Mouse (Mus musculus): Measurements from ENCODE around the gene 1700019A02Rik.

1700019A02Rik gene

DNA sequence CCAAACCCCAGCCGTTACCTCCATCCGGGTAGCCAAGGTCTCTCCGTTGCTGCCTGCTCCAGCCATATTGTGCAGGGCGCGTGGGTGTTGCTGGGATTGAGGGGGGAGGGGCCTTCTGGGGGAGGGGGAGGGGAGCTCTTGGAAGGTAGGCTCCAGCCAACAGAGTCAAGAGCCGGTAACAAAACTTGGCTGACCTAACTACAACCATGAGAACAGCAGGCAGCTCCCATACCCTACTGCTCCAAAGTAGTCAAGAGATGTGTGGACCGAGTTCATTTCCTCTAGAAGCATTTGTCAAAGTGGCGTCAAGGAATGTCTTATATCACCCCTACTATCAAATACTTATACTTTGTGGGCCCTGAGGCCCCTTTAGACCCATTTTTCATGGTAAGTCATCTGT, at the start of gene 1700019A02Rik:
1700019A02Rik (minus strand) TSS at position 101 of the 400 bp plus-strand sequence.
- DNase-seq, result no peak

DNA sequence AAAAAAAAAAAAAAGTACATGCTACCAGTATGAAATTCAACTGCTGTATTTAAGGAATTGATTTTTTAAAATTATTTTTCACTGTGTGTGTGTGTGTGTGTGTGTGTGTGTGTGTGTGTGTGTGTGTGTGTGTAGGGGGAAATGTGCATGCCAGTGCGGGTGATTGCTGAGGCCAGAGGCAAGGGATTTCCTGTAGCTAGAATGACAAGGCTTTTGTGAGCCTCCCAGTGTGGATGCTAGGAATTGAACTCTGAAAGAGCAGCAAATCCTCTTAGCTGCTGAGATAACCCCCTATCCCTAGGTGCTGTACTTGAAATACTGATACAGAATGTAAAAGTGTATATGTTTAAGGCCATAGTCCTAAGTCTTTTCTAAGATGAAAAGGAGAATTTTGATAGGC, 38.6 kb upstream of the 1700019A02Rik start:
- no peak for DNase-seq

DNA sequence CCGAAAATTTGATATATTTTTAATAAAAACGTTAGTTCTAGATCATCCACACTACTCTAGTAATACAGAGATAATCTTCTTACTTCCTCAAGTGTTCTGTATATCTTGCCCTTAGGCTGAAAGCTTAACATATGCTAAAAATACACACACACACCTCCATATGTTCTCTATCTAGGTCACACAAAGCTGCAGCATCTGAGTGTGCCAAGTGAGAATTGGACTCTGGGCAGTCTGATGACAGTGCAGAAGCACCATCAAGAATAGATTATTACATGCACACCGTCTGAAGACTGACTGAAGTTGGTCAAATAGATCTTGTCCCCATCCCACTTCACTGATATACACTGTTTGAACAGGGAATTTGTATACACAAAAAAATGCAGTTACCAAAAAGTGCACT, 38.2 kb upstream of the 1700019A02Rik start:
- no peak for DNase-seq

DNA sequence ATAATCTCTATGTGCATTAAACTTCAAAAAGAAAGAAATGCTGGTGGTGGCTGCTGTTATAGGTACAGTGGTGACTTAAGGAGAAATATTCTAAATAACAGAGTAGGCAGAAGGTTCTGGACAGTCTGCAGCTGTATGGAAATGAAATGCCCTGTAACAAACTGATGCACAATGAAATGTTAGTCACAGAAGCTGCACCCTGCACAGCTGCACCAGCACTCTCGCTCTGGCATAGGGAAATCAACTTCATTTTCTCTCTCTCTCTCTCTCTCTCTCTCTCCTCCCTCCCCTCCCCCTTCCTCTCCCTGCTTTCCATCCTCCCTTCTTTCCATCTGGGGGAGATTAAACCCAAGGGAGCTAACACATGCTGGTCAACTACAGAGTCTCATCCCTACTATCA, 37.3 kb upstream of the 1700019A02Rik start:
- DNase-seq, result no peak

DNA sequence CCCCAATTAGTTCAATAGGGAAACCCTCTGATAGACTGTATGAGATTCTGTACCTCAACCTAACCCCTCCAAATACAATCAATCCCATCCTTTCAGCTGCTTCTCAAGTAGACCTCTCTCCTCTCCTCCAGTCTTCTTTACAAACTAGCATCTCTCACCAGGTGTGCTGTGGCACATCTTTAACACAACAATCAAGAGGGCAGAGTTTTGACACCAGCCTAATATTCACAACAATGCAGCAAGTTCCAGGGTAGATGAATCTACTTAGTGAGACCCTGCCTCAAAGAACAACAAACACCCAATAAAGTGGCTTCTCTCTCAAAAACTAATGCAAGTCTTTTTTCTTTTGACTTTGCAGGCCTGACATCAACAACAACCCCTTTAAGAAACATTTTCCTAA, 22.7 kb upstream of the 1700019A02Rik start:
- no peak for DNase-seq

DNA sequence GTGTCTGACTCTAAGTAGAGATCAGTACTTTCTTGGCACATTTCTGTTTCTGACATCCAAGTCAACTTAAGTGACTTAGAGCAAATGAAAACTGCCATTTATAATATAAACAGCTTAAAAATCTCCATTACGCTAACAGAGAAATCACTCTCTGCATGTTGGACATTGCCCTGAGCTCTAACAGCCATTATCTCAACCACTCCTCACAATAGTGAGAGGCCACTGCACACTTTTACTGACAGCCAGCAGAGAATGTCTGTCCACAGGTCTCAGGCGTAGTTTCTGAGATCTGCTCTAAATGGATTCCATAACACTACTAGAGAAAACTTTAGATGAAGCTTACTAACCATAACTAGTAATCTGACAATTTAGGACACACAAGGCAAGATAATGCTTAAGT, 16.5 kb upstream of the 1700019A02Rik start:
- DNase-seq, result no peak

DNA sequence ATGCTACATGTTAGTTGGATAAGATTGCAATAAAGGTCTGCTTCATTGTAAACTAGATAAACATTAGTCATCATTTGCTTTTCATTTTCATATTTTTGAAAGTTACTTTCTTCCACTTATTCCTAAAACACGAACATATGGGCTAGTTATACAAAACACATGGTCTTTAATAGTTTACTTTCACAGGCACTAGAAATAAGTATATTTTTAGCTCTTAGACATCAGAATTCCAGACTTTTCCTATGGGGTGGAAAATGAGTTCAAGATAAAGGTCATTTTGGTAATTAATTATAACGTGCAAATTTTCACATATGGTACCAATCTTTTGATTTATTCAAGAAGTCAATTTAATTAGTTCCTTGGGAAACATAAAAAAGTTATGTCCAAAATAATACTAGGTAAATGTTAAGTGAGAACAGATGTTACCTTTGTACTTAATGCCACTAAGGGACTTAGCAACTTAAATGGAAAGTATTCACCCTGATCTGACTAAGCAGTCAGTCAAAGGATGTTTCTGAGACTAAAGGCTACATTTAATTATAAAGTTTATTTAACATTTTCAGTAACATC, 14.3 kb upstream of the 1700019A02Rik start:
- no peak for DNase-seq

DNA sequence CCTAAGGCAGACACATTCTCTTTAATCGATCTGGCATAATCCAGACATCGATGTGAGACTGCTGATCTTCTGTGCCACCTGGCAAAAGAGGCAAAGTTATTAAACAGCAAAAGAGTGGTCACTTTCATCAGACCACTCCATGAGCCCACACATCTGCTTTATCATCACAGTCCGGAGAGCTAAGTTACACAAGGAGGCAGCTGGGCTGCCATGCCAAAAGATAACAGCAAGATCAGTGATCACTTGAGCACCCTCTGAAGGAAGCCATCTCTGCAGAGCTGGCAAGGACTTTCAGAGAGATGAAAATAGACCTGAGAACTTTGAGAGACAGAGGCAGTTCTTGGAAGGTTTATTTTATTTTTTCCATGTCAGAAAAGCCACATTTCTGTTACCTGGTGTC, 7.1 kb upstream of the 1700019A02Rik start:
- no peak for DNase-seq

DNA sequence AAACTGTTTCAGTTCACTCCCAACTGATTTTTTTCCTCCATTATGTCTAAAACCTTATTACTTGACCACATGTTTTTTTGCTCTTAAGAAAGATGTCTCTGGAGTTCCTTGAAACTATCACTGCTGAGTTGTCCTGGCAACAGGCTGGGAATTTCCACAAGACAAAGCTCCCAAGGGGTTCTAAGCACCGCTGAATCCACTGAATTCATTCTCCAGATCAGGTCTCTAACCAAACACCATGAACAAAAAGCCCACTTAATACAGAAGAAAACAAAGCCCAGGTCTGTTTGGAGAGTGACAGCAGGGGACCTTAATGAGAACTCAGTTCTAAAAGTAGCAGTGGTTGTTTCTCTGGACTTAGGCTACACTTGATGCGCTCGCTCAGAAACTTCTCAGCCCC, 3.8 kb upstream of the 1700019A02Rik start:
- no peak for DNase-seq

DNA sequence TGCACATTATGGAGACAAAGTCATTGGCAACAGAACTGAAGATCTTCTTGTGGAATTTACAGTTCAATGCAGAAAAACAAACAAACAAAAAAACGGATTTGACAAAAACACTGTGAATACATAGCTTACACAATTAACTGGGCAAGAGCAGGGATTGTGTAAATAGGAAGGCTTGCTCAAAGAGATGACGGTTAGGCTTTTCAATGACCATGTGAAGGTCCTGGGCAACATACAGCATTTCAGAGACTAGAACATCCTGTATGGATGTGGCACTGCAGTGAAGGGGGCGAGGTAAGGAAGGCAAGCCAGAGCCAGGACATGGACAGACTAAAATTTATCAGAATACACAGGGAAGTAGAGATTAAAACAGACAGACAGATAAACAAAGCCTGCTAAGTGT, 2.2 kb upstream of the 1700019A02Rik start:
- DNase-seq, result no peak

DNA sequence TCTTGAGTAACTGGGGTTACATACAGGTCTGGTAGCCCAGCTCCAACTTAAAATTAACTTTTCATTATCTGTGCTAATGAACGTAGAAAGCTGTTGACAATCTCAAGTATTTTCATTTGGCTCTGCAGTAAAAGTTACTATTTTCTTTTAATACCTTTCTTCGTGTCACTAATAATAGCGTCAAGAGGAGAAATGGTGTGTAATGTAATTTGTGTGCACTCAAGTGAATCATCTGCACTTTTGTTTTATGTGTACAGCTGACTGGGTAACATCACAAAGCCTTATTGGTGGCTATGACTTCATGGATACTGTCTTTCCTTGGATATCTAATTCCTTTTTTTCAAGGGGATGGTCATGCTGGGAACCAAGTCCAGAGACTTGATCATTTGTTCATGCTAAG, 1.1 kb downstream of the 1700019A02Rik start:
- no peak for DNase-seq

DNA sequence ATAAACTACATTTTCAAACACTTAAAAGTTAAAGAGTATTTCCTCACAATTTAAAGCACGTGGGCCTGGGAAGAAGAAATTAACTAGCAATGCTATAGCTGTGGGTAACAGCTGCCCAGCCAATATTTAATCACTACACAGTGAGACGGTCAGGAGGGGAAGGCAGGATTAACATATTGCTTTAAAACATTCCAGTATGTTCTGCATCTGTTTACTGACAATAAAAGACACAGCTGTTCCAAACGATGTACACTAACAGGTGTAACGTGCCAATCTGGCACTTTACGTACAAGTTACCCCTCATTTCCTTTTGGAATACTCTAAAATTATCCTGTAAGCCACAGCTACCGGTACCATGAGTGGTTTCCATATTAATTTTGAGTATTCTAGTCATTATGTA, 29.7 kb downstream of the 1700019A02Rik start:
- DNase-seq, result no peak

DNA sequence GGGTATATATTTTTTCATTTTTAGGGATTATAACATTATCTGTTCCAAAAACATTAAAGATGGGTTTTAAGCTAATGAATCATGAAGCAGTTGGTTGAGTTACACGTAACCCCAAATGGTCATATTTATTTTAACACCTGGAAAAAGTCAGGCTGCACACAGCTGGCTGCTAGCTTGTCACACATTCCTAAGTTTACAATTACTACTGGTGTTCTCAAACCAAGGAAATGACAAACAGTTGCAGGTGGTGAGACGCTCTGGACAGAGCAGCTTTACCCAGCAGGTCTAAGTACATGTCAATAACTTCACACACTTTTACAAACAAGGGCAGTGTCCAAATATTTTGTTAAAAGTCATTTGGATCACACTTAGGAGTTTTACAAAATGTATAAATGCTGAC, 64.4 kb downstream of the 1700019A02Rik start:
- DNase-seq, result no peak

DNA sequence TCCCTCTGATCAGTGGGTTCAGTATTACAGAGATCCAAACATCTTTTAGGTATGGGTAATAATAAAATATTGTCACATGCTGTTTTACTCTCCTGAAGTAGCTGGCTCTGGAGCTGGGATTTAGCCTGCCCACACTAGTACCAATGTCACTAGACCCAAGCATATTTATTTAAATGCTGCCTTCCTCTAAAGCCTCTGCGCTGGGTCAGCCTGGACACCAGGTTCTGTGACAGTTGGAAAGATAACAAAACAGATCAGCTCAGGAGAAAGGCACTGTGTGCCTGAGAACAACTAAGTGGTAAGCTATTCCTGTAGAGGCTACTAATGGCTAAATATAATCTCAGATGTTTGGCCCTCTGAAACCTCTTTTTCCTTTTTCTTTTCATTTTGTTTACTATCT, 76.9 kb downstream of the 1700019A02Rik start:
- DNase-seq, result no peak

Data from kidney, adult 8-10 months (tissue).